Mouse (Mus musculus) lung, adult 2 months (tissue): Measurements from ENCODE around the gene Rarb.

Source experiments
- CTCF ChIP-seq: fragments of 200-500 bp; IDR thresholded peaks from 2 replicates; pipeline ENCODE4 v1.5.1; 2011; ENCODE audit warnings: mild to moderate bottlenecking, low read length, control low read depth; ENCODE audit not compliant: insufficient read depth
- POLR2A ChIP-seq: fragments of 200-500 bp; IDR thresholded peaks from 2 replicates; pipeline ENCODE4 v1.6.1; 2011; ENCODE audit warnings: low read depth, mild to moderate bottlenecking, control low read depth, low read length, borderline replicate concordance; ENCODE audit errors: extremely low read depth

- TF ChIP-seq CTCF (no peak), POLR2A (no peak)
Measured at GRCm38 (mm10) chr14:16603040-16603590, 215.8 kb downstream of the Rarb start.
